Mouse (Mus musculus) erythroblast, embryonic 14.5 days (primary cell): ENCODE measurements around the gene Traf3ip1.

Source experiments
- GATA1 ChIP-seq: IDR thresholded peaks from 2 replicates; pipeline ENCODE4 v1.6.1; 2012; ENCODE audit warnings: low read length, inconsistent platforms, mixed read lengths
- TAL1 ChIP-seq: IDR thresholded peaks from 3 replicates; pipeline ENCODE4 v1.6.1; 2012; ENCODE audit warnings: low read length, inconsistent platforms, mixed read lengths

DNA sequence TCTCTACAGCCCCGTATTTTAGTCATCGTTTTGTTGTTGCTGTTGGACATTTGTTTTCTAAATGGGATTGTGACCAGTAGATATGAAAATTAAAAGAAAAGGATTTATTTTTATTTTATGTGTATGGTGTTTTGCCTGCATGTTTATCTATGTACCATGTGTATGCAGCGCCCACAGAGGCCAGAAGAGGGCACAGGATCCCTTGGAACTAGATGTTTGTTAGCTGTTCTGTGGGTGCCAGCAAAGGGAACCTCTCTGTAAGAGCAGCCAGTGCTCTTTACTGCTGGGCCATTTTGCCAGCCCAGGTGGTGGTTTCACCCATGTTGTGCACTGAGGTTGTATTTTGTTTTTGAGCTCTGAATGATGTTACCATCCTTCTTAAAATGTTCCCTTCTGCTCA is 79.8 kb downstream of the Traf3ip1 start:
- TF ChIP-seq GATA1 = no peak
- TF ChIP-seq TAL1 = no peak
